Mouse (Mus musculus): ENCODE measurements around the gene Gpr176. TPM values are rescaled to one million over a fixed set of nuclear protein-coding genes. Genes with fewer than 3 reads are reported as not detected.
A peak's percentile ranks its signal among the peaks of the same experiment; 100 is the strongest.

Gene Gpr176
- polyA plus RNA-seq, 1 experiment from 2014 or later: 1.3 TPM

DNA sequence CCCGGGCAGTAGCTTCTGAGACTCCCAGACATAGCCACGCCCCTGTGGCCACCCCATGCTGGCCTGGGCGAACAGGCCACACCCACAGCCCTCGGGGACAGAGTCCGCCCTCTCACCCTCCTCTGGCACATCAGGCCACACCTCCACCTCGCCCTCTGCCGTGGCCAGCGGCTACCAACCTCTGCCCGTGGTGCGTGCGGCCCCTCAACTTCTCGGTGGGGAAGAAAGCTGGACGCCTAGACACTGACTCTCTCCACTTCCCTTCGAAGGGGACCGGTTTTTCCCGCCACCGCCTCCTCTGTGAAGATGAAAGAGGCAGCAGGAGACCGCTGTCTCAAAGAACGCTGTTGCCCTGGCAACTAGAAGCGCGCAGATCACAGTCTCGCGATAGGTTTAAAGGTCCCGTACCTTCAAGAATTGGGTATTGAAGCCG is 116.6 kb downstream of the Gpr176 start, which contains the start of gene Fsip1:
Gene Fsip1, minus strand, starts transcription at position 346 of the 433 bp plus-strand sequence.
- ATAC-seq (replicated peaks; ENCODE audit: low FRiP score) (peak; percentile 93), DNase-seq (ENCODE audit: low spot score) (peak; percentile 82)
- Histone ChIP-seq H3K27me3 (replicated peaks; ENCODE audit: control insufficient read depth, insufficient read depth, low read length) (0 out of 2 replicates have a peak, but pooled peaks cover under 1% of the 10 kb centered on the region), H3K36me3 (ENCODE audit: control insufficient read depth, insufficient read depth, low read length) (no peaks in the 10 kb centered on the region), H3K27ac (ENCODE audit: low read depth, low read length) (no peak within 1 kb of the TSS), H3K4me2 (peak within 1 kb of the TSS; percentile 56), H3K9ac (ENCODE audit: low read depth, low read length) (no peak within 1 kb of the TSS), H3K9me3 (ENCODE audit: control insufficient read depth, low read length) (no peaks in the 10 kb centered on the region), H3K4me3 (ENCODE audit: low read depth, low read length) (peak within 1 kb of the TSS; percentile 40), H3K4me1 (replicated peaks; ENCODE audit: control insufficient read depth, insufficient read depth, low read length) (no peaks in the 10 kb centered on the region)
- under 1% methylated on average over 25 of the region's 25 CpGs for WGBS

DNA sequence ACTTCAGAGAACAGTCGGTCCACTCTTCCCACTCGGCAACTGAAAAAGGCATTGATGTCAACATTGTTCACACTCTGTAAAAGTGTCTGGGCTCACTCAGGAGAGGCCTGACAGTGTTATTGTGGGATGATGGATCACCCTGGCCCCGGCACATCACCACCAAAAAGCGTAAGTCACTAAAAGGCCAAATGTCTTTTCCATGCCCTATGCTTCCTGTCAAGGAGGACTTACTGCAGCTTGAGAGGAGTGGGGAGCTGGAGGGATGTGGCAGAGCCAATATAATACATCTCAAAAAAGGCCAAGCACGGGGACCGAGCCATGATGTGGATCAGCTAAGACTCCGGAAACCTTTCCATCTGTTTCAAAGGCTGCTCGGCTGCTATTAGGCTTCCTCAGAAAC is 118.7 kb downstream of the Gpr176 start:
- no peak for DNase-seq (ENCODE audit: low spot score)
- H3K27ac ChIP-seq (ENCODE audit: low read depth, low read length): no peak overlapping the region
- H3K27me3 ChIP-seq (replicated peaks; ENCODE audit: control insufficient read depth, insufficient read depth, low read length): no peaks in the 10 kb centered on the region
- H3K9ac ChIP-seq (ENCODE audit: low read depth, low read length): no peak overlapping the region
- H3K4me2 ChIP-seq: no peak overlapping the region
- H3K36me3 ChIP-seq (ENCODE audit: control insufficient read depth, insufficient read depth, low read length): no peaks in the 10 kb centered on the region
- H3K9me3 ChIP-seq (ENCODE audit: control insufficient read depth, low read length): no peaks in the 10 kb centered on the region
- no peaks in the 10 kb centered on the region for H3K4me1 ChIP-seq (replicated peaks; ENCODE audit: control insufficient read depth, insufficient read depth, low read length)
- no peak overlapping the region for H3K4me3 ChIP-seq (ENCODE audit: low read depth, low read length)
- ATAC-seq (replicated peaks; ENCODE audit: low FRiP score): no peak
- 70% methylated on average over 8 of the region's 8 CpGs for WGBS

DNA sequence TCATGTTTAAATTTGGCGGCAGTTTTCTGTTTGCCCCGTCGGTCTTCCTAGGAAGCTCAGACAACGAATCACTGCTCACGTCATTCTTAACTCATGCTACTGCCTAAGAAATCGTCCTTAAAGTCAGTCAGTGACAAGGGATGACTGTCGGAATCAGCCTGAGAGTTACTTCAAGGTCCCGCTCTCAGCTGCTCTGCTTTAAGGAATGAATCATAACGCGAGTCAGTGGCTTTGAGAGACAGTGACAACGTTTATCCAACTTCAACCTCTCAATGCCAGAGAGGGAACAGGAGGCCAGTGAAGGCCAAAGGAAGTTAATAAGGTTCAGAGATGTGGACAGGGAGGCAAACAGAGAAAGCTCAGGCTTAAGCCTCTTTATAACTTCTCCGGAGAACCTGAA is 124.3 kb downstream of the Gpr176 start:
- Histone ChIP-seq H3K36me3 (ENCODE audit: control insufficient read depth, insufficient read depth, low read length) (no peaks in the 10 kb centered on the region), H3K9ac (ENCODE audit: low read depth, low read length) (no peak overlapping the region), H3K4me1 (replicated peaks; ENCODE audit: control insufficient read depth, insufficient read depth, low read length) (no peaks in the 10 kb centered on the region), H3K27ac (ENCODE audit: low read depth, low read length) (no peak overlapping the region), H3K4me2 (no peak overlapping the region), H3K27me3 (replicated peaks; ENCODE audit: control insufficient read depth, insufficient read depth, low read length) (no peaks in the 10 kb centered on the region), H3K4me3 (ENCODE audit: low read depth, low read length) (no peak overlapping the region), H3K9me3 (ENCODE audit: control insufficient read depth, low read length) (no peaks in the 10 kb centered on the region)
- WGBS: 74% methylated on average over 12 of the region's 12 CpGs
- DNase-seq (ENCODE audit: low spot score) (no peak), ATAC-seq (replicated peaks; ENCODE audit: low FRiP score) (no peak)

DNA sequence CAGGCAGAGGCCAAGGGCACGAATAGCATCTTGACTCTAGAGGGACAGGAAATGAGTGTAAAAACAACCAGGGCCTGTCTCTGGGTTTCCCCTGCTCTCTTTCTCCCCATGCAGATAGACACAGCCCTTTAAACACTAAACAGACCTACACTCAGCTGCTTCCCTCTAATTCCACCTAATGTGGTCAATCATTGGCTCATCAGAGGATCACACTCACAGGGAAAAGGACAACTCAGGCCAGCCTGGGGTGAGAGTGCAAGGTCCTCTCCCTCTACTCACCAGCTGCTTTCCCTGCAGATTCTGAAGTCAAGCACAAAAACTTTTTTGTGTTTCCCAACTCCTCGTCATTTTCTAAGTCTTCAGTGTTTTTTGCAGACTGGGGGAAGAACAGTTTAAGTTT is 125.2 kb downstream of the Gpr176 start:
- 51% methylated on average over 2 of the region's 2 CpGs for WGBS
- no peaks in the 10 kb centered on the region for H3K27me3 ChIP-seq (replicated peaks; ENCODE audit: control insufficient read depth, insufficient read depth, low read length)
- no peak for ATAC-seq (replicated peaks; ENCODE audit: low FRiP score)
- H3K4me2 ChIP-seq: no peak overlapping the region
- no peaks in the 10 kb centered on the region for H3K36me3 ChIP-seq (ENCODE audit: control insufficient read depth, insufficient read depth, low read length)
- H3K9me3 ChIP-seq (ENCODE audit: control insufficient read depth, low read length): no peaks in the 10 kb centered on the region
- H3K4me1 ChIP-seq (replicated peaks; ENCODE audit: control insufficient read depth, insufficient read depth, low read length): no peaks in the 10 kb centered on the region
- H3K9ac ChIP-seq (ENCODE audit: low read depth, low read length): no peak overlapping the region
- H3K27ac ChIP-seq (ENCODE audit: low read depth, low read length): no peak overlapping the region
- no peak for DNase-seq (ENCODE audit: low spot score)
- no peak overlapping the region for H3K4me3 ChIP-seq (ENCODE audit: low read depth, low read length)

DNA sequence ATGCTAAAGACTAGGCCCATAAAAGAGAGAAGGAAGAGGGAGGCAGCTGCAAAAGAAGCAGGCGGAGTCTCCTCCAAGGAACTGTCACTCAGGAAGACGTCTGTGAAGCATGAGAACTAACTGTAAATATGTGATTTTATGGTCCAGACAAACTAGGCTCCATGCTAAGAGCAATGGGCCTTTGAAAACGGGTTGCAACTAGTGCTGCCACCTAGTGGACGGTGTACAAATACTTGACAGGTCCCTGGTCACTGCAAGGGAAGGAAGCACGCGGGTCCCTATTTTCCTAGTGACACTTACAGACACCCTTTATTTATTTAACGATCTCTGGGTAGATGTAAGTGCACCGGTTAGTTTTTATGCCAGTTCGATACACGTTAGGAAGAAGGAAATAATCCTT is 127.3 kb downstream of the Gpr176 start:
- H3K4me3 ChIP-seq (ENCODE audit: low read depth, low read length): no peak overlapping the region
- no peaks in the 10 kb centered on the region for H3K4me1 ChIP-seq (replicated peaks; ENCODE audit: control insufficient read depth, insufficient read depth, low read length)
- H3K36me3 ChIP-seq (ENCODE audit: control insufficient read depth, insufficient read depth, low read length): no peaks in the 10 kb centered on the region
- ATAC-seq (replicated peaks; ENCODE audit: low FRiP score): no peak
- H3K9ac ChIP-seq (ENCODE audit: low read depth, low read length): no peak overlapping the region
- no peaks in the 10 kb centered on the region for H3K27me3 ChIP-seq (replicated peaks; ENCODE audit: control insufficient read depth, insufficient read depth, low read length)
- WGBS: 6% methylated on average over 10 of the region's 10 CpGs
- no peak overlapping the region for H3K27ac ChIP-seq (ENCODE audit: low read depth, low read length)
- no peaks in the 10 kb centered on the region for H3K9me3 ChIP-seq (ENCODE audit: control insufficient read depth, low read length)
- peak; percentile 50 for DNase-seq (ENCODE audit: low spot score)
- H3K4me2 ChIP-seq: no peak overlapping the region

DNA sequence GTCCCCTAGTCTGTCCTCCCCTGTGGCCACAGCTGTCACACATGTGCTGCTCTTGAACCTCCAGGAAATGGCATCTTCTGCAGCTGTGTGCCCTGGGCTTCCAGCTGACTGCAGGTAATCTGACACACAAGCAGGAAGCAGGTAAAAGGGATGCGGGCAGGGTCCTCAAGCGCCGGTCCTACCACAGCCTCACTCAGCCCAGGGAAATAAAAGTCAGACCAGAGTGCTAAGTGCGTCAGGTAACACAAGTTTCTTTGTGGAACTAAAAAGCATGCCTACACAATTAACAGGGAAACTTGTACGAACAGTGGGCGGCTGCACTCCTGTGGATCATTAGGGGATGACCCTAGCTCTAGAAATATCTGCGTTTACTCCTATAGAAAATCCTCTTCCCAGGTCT is 137.0 kb downstream of the Gpr176 start:
- 81% methylated on average over 7 of the region's 7 CpGs for WGBS
- Histone ChIP-seq H3K27me3 (replicated peaks; ENCODE audit: control insufficient read depth, insufficient read depth, low read length) (no peaks in the 10 kb centered on the region), H3K27ac (ENCODE audit: low read depth, low read length) (no peak overlapping the region), H3K9ac (ENCODE audit: low read depth, low read length) (no peak overlapping the region), H3K4me3 (ENCODE audit: low read depth, low read length) (no peak overlapping the region), H3K4me1 (replicated peaks; ENCODE audit: control insufficient read depth, insufficient read depth, low read length) (no peaks in the 10 kb centered on the region), H3K36me3 (ENCODE audit: control insufficient read depth, insufficient read depth, low read length) (no peaks in the 10 kb centered on the region), H3K4me2 (no peak overlapping the region), H3K9me3 (ENCODE audit: control insufficient read depth, low read length) (no peaks in the 10 kb centered on the region)
- DNase-seq (ENCODE audit: low spot score) (no peak), ATAC-seq (replicated peaks; ENCODE audit: low FRiP score) (no peak)

DNA sequence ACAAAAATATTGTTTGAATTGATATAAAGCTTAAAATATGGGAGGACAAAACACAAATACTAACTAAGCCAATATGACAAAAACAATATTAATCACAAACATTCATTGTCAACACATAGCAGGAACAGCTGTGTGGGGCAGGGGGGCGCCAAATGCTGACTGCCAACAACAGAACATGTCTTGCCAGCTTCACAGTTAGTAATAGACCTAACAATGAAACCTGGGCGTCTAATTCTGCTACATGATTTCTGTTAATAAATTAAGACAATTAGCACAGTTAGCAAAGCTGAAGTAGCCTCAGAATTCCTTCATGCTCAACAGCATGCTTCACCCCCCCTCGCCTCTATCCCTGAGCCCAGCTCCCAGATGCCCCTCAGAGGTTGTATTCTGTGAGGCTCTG is 137.6 kb downstream of the Gpr176 start:
- no peaks in the 10 kb centered on the region for H3K36me3 ChIP-seq (ENCODE audit: control insufficient read depth, insufficient read depth, low read length)
- H3K4me3 ChIP-seq (ENCODE audit: low read depth, low read length): no peak overlapping the region
- no peak overlapping the region for H3K4me2 ChIP-seq
- no peaks in the 10 kb centered on the region for H3K9me3 ChIP-seq (ENCODE audit: control insufficient read depth, low read length)
- no peaks in the 10 kb centered on the region for H3K27me3 ChIP-seq (replicated peaks; ENCODE audit: control insufficient read depth, insufficient read depth, low read length)
- 74% methylated on average over 3 of the region's 3 CpGs for WGBS
- H3K4me1 ChIP-seq (replicated peaks; ENCODE audit: control insufficient read depth, insufficient read depth, low read length): no peaks in the 10 kb centered on the region
- no peak overlapping the region for H3K27ac ChIP-seq (ENCODE audit: low read depth, low read length)
- no peak overlapping the region for H3K9ac ChIP-seq (ENCODE audit: low read depth, low read length)
- no peak for DNase-seq (ENCODE audit: low spot score)
- ATAC-seq (replicated peaks; ENCODE audit: low FRiP score): no peak

DNA sequence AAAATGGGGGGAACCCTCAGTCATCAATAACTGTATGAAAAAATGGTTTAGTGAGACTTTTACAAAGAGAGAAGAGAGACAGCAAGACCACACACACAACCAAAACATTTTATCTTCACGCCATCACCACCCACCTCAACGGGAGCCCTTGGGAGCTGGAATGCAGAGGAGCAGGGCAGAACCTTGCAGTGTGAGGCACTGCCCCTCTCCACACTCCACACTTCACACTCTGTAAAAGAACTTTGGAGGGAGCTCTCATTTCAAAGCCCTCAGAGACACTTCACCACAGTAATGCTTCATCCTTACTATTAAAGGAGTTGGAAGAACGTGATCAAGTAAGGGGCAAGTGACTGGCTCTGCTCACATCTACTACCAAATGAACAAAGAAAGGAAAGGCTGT is 142.7 kb downstream of the Gpr176 start:
- no peak overlapping the region for H3K27ac ChIP-seq (ENCODE audit: low read depth, low read length)
- H3K9me3 ChIP-seq (ENCODE audit: control insufficient read depth, low read length): no peaks in the 10 kb centered on the region
- no peak overlapping the region for H3K9ac ChIP-seq (ENCODE audit: low read depth, low read length)
- 58% methylated on average over 3 of the region's 3 CpGs for WGBS
- H3K4me2 ChIP-seq: no peak overlapping the region
- no peaks in the 10 kb centered on the region for H3K4me1 ChIP-seq (replicated peaks; ENCODE audit: control insufficient read depth, insufficient read depth, low read length)
- H3K4me3 ChIP-seq (ENCODE audit: low read depth, low read length): no peak overlapping the region
- ATAC-seq (replicated peaks; ENCODE audit: low FRiP score) (no peak), DNase-seq (ENCODE audit: low spot score) (no peak)
- H3K27me3 ChIP-seq (replicated peaks; ENCODE audit: control insufficient read depth, insufficient read depth, low read length): no peaks in the 10 kb centered on the region
- H3K36me3 ChIP-seq (ENCODE audit: control insufficient read depth, insufficient read depth, low read length): no peaks in the 10 kb centered on the region

DNA sequence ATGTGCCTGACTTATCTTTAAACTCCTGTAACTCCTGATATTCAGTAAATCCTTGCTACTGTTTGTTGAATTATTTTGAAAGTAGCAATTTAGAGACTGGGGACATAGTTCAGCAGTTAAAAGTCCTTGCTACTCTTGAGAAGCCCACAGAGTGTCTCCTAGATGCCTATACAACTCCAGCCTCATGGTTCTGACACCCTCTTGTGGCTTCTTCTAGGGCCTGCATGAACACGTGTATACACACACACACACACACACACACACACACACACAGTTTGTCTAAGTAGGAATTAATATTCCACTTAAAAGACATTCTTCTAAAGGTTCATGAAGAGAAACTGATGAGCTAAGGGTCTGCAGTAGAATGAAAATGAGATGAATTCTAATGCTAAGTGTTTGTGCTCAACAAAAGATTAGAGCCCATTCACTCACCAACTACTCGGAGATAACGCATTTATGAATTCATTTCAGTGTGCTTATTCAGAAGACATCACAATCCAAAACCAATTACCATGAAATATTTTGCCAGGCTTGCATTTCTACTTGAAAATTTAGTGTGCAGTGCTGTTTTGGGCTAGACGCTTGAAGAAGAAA is 144.6 kb downstream of the Gpr176 start:
- 91% methylated on average over 4 of the region's 4 CpGs for WGBS
- H3K4me3 ChIP-seq (ENCODE audit: low read depth, low read length): no peak overlapping the region
- no peaks in the 10 kb centered on the region for H3K27me3 ChIP-seq (replicated peaks; ENCODE audit: control insufficient read depth, insufficient read depth, low read length)
- H3K9ac ChIP-seq (ENCODE audit: low read depth, low read length): no peak overlapping the region
- no peak overlapping the region for H3K27ac ChIP-seq (ENCODE audit: low read depth, low read length)
- H3K4me2 ChIP-seq: no peak overlapping the region
- H3K36me3 ChIP-seq (ENCODE audit: control insufficient read depth, insufficient read depth, low read length): no peaks in the 10 kb centered on the region
- ATAC-seq (replicated peaks; ENCODE audit: low FRiP score) (no peak), DNase-seq (ENCODE audit: low spot score) (no peak)
- no peaks in the 10 kb centered on the region for H3K4me1 ChIP-seq (replicated peaks; ENCODE audit: control insufficient read depth, insufficient read depth, low read length)
- H3K9me3 ChIP-seq (ENCODE audit: control insufficient read depth, low read length): no peaks in the 10 kb centered on the region
